Mouse (Mus musculus) R1 (cell line): Measurements from ENCODE around the gene Trpm3.
"Not testable (repeated sequence)": the region's sequence is repeated elsewhere in the genome, so short reads cannot be mapped to it uniquely, and the experiment has no call there.

Experiments used
- DNase-seq: peaks from one replicate; pipeline ENCODE4 v3.0.0-alpha.2; 2018; ENCODE audit warnings: low read depth, low spot score

The Trpm3 gene

GRCm38 (mm10) chr19:22847696-22848095 lies 708.9 kb downstream of the Trpm3 start:
- peak; percentile 27 for DNase-seq

- DNase-seq = no peak
These were observed 709.4 kb downstream of the Trpm3 start for GRCm38 (mm10) chr19:22848251-22848650.

- DNase-seq = no peak
These were observed 710.1 kb downstream of the Trpm3 start for GRCm38 (mm10) chr19:22848783-22849576.

GRCm38 (mm10) chr19:22851423-22851822 lies 712.6 kb downstream of the Trpm3 start:
- not testable (repeated sequence) for DNase-seq

GRCm38 (mm10) chr19:22859644-22860043 lies 720.8 kb downstream of the Trpm3 start:
- no peak for DNase-seq

- no peak for DNase-seq
These were observed 728.6 kb downstream of the Trpm3 start for GRCm38 (mm10) chr19:22867456-22867855.

GRCm38 (mm10) chr19:22869853-22870252 lies 731.0 kb downstream of the Trpm3 start:
- DNase-seq = no peak

- no peak for DNase-seq
These were observed 733.6 kb downstream of the Trpm3 start for GRCm38 (mm10) chr19:22872456-22872855.

- no peak for DNase-seq
These were observed 741.4 kb downstream of the Trpm3 start for GRCm38 (mm10) chr19:22880199-22880598.

GRCm38 (mm10) chr19:22882670-22883111 lies 743.8 kb downstream of the Trpm3 start:
- no peak for DNase-seq

- DNase-seq = no peak
These were observed 744.3 kb downstream of the Trpm3 start for GRCm38 (mm10) chr19:22883154-22883553.

GRCm38 (mm10) chr19:22883744-22884317 lies 745.0 kb downstream of the Trpm3 start:
- peak; percentile 78 for DNase-seq

- DNase-seq = peak; percentile 32
These were observed 745.5 kb downstream of the Trpm3 start for GRCm38 (mm10) chr19:22884357-22884756.

GRCm38 (mm10) chr19:22885051-22885450 lies 746.2 kb downstream of the Trpm3 start:
- no peak for DNase-seq

GRCm38 (mm10) chr19:22901892-22902291 lies 763.0 kb downstream of the Trpm3 start:
- DNase-seq = no peak

- DNase-seq = no peak
These were observed 763.5 kb downstream of the Trpm3 start for GRCm38 (mm10) chr19:22902386-22902785.

- no peak for DNase-seq
These were observed 766.2 kb downstream of the Trpm3 start for GRCm38 (mm10) chr19:22905066-22905482.

- no peak for DNase-seq
These were observed 771.8 kb downstream of the Trpm3 start for GRCm38 (mm10) chr19:22910686-22911085.

GRCm38 (mm10) chr19:22912971-22913370 lies 774.1 kb downstream of the Trpm3 start:
- DNase-seq = no peak

- peak; percentile 97 for DNase-seq
These were observed 777.2 kb downstream of the Trpm3 start for GRCm38 (mm10) chr19:22915868-22916642.

- DNase-seq = peak; percentile 62
These were observed 777.9 kb downstream of the Trpm3 start for GRCm38 (mm10) chr19:22916643-22917344.

- DNase-seq = no peak
These were observed 778.5 kb downstream of the Trpm3 start for GRCm38 (mm10) chr19:22917345-22917735.
